Mouse (Mus musculus) layer of hippocampus, postnatal 36 days (tissue): ENCODE results near the gene Mpdz. TPM values are rescaled to one million over a fixed set of nuclear protein-coding genes. Genes with fewer than 3 reads are reported as not detected.

Experiments used
- DNase-seq, 2 experiments: peaks; one replicate each; pipeline ENCODE4 v3.0.0; 2022
- total RNA-seq, 2 experiments: library from RNA; stranded (reverse); gene quantifications; 2 replicates each; pipeline ENCODE4 v1.2.3; 2021

Mpdz gene
- total RNA-seq, 2 experiments from 2014 or later, result 70.8 to 90.4 TPM

DNA sequence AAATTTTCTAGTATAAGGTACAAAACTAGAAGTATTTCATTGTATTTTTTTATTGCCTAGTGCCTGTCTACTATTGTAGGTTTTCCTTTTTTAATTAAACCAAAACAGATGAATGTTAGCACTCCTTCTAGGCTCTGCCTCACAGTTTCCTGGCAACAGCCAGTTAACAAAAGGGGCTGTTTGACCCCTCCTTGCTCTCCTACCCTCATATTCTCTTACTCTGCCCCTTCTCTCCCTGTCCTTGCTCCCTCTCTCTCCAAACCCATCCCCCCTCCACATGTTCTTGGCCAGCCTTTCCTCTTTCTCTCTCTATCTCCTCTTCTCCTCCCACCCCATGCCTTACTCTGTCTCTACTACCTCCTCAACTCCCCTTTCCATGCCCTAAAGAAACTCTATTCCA lies 53.4 kb downstream of the Mpdz start:
- no peak for DNase-seq

DNA sequence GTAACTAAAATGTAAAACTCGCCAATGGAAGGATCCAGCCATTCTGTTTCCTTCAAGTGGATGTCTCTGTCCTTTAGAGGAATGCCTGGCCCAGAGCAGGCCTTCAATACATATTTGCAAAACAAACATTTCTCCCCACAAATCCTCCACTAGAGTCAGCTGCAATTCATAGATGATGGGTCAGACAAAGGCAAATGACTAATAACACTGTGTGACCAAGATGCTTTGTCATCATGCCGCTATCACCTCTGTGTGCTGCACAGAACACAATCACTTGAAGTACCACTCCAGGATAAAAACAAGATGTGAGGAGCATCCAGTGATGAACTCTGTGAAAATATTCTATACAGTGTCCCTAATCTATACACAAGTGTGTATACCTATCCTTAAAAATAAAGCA lies 55.0 kb downstream of the Mpdz start:
- no peak for DNase-seq

DNA sequence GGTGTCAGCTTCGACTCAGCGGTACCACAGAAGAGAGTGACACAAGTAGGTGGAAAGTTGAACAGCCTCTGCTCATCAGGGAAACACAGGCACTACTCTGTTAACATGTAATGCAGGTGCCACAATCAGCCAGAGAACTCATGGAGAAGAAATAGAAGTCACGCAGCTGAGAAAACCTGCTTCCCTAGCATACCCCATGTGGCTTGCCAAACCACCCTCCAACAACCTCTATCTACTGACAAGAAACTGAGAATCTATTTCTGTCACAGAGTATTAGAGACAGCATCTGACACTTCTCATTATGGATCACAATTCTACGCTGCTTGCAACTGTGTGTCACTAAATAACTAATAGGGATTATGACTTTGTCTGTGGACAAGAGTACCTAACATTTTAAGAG lies 70.3 kb downstream of the Mpdz start:
- DNase-seq, result no peak

DNA sequence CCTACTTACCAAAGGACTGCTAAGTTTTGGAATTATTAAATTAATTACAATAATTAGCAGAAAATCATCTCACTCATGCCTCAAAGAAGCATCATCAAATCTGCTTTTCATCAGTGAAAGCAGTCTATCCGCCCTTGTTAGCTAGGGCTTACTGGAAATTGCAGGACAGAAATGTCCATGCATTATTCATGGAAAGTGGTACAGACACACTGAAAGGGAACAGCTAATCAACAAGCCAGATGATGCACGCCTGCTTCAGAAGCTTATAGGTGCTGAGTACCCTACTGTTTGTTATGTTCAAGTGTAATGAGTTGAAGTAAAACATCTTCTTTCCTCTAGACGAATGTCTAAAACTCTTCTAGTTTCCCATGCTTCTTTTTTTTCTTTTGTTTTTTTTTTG lies 91.2 kb downstream of the Mpdz start:
- DNase-seq, result no peak

DNA sequence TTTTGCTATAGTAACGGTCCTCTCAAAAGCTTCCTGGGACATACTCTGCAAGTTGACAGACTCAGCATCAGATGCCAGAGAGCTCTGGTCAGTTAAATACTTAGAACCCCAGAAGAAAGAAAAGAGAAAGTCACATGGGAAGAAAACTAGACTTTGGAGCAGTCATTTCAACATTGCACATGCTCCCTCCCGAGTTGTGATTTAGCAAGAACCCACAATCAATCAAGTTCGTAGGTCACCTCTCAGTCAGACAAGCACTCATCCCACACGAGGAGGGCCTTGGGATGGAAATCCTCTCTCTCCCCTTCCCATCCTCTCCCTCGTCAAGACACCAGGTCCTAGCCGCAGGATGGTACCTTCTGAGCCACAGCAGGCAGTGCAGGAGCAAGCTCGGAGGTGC lies 94.0 kb downstream of the Mpdz start:
- DNase-seq, result no peak

DNA sequence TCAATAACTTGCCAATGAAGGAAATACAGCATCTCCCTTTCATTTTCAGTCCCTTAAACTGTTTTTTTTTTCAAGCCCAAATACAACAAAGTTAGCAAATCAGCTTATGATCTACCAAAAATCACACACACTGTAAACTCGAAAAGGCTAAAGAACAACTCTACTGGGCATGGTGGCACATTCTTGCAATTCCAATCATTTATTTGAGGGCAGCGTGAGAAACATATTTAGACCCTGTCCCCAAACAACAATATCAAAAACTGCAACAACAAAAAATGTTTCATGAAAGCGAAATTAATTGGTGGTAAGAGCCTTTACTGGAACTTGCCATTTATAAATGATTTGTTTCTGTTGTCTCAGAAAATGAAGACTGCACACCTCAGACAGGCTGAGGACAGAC lies 97.5 kb downstream of the Mpdz start:
- no peak for DNase-seq

DNA sequence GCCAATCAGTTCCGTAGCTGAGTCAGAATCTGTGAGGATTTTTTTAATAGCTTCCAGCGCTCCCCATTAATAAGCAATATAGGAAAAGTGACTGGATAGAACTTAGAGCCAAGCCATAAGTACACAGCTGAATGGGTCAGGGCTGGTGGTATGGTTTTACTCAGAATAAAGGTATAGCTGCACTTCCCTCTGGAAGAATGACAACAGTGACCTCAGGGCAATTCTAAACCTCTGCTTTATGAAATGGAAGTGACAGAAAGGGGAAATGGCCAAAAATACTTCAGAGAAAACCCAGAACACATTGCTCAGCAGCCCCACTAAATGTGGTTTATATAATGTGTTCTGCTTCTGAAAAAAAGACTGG lies 109.0 kb downstream of the Mpdz start:
- no peak for DNase-seq

DNA sequence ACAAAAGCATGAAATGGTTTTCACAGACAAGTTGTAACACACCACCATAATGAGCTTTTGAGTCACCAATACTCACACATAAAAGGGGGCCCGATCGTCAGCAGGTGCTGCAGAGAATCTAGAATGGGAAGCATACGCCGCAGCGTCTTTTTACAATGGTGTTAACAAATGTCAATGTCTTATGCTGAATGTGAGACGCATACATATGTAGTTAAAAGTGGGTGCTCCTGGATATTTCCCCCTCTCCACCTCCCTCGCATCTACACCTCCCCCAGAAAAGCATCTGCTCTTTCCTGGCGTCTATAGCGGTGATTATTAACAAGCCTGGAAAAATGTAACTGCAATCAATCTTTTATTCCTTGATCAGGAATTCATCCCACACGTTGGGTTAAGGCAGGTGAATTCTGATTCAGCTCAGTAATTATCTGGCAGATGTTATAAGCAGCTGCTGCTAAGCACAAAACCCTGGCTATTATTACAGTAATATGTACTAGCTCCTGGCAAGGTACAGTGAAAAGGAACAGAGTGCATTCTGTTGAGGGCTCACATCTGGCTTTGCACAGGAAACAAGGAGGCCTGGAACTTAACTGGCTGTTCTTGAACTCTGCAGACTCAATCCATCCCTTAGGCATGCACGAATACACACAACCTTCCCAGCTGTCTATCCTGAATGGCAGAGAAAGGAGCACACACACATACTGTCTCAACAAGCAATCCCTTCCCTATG lies 109.6 kb downstream of the Mpdz start:
- DNase-seq, result peak; percentile 60 to 73

DNA sequence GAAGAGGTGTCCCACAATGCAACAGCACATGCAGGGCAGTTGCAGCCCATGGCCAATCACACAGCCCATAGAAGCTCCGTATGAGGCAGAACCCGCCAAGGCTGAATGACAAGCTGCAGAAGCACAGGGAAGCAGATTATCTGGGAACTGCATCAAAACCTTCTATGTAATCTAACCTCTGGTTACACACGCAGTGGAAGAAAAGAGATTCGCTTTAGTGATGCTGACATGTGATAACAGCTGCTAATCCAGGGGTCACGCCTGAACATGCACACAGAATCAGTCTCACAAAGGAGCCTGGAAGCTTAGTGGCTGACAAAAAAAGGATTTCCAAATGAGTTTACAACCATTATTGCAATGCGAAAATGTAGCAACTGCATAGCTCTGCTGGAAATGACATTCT lies 110.2 kb downstream of the Mpdz start:
- DNase-seq, result no peak

DNA sequence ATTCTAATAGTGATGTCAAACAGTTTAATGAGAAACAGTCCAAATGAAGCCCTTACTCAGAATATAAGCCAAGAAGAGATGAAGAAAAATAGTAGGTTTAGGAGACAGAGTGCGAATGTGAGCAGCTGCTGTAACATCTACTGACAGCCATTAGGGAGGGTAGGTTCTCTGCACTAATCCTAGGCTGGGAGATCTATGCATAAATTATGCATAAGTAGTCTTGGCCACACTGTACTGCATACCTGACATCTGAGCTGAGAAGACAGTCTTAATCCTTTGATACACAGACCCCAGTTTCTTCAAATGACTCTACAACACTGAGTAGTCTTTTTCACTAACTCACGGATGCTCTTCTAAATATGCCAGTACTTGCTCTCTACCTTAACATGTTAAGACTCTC lies 114.9 kb downstream of the Mpdz start:
- no peak for DNase-seq

DNA sequence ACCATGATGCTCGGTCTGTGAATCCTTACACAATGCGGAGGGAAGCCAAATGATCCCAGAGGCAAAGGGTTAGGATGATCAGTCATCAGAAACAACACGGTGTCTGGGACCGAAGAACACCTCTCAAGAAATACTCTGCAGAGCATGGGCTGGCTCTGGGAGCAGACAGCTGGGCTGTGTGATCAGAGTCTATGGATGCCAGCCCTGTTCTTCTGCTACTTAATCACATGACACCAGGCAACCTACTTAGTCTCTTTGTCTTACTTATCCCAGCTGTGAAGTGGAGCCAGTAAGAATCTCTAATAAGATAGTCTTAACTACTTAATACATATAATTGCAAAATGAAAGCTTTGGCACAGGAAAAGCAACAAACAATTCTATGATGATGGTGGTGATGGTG lies 118.8 kb downstream of the Mpdz start:
- no peak for DNase-seq

DNA sequence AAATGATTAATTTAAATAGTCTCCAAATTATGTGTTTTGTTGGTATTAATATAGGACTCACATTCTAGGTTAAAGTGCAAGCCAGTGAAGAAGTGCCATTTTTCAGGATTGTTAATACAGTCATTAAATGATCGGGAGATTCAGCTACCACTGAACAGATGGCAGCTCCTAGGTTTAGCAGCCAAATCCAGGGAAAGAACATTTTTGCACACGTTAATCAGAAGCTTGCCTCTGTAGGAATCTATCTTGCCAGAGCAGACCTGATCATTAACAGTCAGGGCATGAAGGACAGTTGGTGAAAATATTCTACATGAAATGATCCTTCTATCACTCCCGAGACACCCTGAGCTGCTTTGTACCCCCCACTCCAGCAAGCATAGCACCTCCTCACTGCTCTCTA lies 120.4 kb downstream of the Mpdz start:
- DNase-seq, result peak; percentile 31 to 36

DNA sequence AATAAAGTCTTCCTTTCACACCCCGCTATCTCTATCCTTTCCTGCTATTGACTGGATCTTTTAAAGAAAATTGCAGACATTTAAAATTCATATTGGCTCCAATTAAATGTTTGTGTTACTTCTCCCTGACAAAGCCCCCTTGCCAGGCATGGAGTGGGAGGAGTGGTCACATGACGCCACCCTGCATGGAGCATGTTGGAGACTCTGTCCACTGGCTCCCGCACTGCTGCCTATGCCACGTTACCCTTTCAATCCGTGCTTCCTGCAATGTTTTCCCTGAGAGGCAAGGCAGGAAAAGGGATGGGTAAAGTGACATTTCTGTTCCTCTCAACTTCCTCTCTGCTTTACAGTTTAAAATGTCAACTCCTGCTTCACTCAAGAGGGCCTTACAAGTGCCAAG lies 128.0 kb downstream of the Mpdz start:
- DNase-seq, result no peak

DNA sequence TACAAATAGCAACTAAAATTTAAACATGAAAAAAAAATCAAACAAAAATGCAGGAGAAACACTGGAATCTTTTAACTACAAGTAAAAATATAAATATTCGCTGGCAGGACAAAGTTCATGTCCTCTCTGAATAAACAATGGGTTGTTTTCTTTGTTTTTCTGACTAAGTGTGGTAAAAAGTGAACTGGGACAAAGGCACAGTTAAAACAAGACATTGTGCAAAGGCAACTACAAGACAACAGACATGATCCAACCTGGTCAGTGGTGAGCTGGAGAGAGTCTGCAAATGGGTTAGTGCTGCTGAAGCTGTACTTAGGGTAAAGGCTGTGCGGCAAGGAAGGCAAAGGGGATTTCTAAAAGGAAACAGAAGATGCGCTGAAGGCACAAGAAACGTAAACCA lies 129.4 kb downstream of the Mpdz start:
- no peak for DNase-seq

DNA sequence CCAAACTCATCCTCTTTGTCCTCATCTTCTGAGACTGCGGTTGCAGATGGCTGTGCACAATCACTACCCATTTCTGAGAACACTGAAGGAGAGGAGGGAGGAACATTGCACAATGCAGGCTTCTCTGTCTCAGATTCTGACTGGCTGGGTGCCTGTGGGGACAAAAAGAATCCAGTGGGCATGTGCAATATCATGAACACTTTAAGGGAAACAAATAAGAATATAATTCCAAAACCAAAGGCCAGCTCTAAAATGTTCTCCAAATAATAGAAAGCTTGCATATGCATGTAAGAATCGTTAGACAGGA lies 132.5 kb downstream of the Mpdz start:
- no peak for DNase-seq

DNA sequence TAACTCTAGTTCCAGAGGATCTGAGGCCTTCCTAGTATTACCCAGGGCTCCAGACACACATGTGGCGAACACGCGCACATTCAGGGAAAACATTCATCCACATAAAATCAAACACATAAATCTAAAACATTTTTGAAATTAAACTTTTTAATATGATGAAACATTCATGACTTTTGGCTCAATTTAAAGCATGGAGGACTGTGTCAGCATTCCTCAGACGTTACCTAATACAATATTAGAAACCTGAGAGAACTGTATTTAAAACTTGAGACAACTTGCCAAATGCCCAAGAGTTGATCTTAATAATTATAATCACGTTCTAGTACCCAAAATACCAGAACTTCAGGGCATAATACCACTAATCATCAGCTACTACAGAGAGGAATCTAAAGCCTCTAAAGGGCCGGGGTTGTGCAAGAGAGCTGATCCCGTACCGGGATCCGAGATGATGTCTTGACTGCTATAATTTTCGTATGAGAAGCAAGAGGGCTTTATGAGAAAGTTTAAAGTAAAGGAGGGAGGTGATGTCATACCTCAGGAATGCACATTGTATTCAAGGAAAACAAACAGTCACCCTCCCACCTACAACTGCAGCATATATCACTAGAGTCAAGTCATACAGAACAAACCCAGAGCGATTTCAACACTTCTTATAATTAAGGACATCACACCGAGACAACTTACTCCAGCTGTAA lies 133.0 kb downstream of the Mpdz start:
- DNase-seq, result no peak

DNA sequence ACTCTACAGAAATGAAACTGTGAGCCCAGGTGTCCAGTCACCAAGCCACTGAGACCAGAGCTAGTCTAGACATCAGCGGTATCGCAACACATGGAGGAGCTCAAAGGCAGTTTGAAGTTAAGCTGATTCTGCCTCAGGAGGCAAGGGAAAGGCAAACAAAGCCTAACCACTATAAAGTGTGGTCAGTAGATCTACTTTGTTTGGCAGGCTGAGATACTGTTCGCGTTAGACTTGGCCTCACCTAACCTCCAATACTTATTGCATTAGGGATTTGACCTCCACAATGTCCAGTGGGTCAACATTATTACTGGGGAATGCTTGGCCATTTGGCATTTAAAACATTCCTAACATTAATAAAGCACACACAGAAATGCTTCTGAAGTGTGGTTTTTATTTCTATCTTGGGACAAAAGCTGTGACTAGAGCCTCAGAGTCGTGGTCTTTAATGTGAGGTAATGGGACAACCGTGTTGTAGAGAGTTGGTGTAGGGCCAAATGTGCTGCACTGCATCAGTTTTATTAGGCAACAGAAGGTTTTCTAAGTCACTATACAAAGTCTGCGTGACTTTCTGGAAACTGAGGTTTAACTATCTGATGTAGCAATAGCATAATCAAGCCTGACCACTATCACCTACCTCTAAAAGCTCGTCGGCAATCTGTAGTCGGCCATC lies 134.9 kb downstream of the Mpdz start:
- DNase-seq, result no peak

DNA sequence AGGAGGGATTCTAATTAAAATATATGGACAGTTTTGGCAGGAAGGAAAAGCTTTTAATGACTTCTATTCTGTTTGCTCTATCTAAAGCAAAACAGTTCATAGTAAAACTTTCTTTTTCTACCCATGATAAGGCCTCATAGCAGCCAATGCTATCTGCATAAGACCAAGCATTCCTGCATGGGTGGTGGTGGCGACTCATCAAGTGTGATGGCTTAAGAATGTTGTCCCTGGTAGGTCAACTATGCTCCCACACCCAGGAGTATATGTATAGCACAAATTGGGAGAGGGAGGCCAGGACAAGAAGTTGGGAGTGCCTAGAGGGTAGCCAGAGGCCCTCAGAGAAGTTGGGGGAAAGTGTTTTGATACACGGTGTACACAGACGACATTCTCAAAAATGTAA lies 140.6 kb downstream of the Mpdz start:
- DNase-seq, result no peak

DNA sequence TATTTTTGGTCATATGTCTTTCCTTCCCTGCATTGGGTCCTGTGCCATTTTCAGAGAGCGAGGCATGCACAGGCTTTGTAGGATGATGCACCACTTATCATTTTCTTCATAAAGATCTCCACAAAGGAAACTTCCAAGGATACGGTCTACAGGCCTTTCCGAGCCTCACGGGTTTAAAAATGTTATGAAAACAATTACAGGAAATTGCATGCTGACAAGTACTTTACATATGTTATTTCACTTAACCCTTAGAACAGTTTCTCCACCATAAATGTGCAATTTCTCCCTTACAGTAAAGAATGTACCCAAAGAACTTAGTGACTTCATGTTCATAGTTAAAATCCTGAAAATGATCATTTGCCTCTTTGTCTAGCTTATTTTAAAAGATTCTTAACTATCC lies 144.2 kb downstream of the Mpdz start:
- no peak for DNase-seq

DNA sequence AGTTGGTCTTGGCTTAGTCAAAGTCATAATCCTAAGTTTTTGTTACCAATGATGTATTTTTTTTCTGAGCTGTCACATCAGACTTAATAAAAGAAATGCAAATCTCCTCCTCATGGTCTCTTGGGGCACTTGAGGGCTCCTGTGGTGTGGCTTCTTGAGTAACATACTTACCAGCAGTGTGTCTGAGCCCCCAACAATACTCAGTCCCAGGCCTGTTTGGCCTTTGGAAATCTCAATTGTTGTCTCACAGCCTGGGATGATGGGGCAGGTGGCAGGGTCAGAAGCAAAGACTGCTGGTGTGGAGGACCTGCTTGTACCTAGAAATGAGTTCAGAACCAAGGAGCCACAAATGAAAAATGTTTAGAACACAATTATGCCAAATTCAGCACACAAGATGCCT lies 149.3 kb downstream of the Mpdz start:
- no peak for DNase-seq

DNA sequence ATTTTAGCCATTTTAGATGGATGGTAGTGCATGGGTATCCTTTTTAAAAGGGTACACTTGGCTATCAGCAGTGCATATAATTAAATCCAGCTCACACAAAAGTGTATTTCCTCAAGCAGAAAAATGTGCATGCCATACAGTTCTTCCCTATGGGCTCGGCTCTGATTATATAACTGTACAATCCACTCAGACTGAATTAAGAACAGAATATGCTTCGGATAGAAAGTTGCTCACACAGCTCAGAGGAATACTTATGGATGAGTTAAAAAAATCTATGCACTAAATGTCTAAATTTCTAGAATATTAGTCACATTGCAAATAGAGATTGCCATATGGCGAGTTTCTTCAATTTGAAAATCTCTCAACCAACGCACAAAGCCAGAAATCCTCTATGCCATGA lies 157.1 kb downstream of the Mpdz start:
- no peak for DNase-seq

DNA sequence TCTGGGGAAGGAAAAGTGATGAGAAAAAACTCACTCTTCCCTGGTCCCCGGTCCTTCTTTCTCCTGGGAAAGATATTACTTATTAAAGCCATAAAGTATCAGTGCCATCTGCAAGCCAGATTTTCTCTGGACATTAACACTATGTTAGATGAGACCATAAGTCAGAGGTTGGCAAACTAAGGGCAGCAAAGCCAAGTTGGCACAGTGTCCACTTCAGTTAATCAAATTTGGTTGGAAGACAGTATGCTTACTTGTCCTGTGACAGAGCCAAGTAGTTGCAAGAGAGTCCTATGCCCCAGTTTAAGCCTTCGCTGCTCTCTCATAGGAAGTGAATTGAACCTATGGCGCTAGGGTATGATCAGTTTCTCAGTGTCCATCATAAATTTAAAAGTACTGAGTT lies 159.0 kb downstream of the Mpdz start:
- DNase-seq, result no peak

DNA sequence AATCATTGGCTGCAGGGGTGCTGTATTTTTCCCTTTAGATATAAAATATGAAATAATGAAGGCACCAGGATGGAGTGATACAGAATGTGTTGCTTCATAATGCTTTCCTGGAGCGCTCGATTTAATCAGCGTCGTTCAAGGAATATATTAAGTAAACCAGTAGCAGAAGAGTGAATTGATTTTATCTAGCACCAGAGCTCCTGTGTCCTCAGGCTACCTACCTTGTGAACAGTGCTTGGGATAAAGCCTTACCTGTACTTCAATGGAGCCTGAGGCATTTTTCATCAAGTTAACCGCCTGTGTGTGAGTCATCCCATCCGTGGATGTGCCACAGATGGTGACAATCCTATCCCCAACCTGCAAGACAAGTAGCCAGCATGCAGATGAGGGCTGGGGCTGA lies 159.5 kb downstream of the Mpdz start:
- DNase-seq, result no peak

DNA sequence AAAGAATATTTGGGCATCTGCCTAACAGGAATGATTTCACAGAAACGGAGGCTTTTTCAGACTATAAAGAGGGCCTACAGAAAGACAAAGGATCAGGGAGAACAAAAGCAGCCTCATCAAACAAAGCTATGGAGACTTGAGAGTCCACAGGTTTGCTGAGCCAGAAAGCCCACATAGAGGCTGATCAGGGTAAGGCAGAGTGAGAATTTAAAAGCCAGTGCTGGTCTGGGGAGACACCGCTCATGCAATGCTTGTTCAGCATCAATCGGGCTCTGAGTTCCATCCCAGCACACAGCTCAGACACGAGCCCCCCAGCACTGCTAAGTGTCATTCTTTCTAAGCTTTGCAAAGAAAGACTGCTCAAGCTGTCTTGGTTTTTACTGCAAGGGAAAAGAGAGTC lies 162.5 kb downstream of the Mpdz start:
- no peak for DNase-seq
